Mouse (Mus musculus): ENCODE measurements around the gene Zc3h7b.

DNA sequence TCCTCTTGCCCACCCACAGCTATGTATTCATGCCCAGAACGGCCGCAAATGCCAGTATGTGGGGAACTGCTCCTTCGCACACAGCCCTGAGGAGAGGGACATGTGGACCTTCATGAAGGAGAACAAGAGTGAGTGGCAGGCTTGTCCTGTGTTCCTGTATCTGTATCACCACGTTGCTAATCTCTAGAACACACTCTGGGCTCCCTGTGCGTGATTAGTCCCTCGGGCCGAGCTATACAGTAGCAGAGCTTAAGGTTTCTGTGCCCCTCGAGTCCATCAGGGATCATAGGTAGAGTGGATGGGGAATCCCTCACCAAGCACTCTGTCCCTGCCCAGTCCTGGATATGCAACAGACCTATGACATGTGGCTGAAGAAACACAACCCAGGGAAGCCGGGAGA lies 47.6 kb downstream of the Zc3h7b start:
- TF ChIP-seq CTCF (IDR thresholded peaks at IDR 0.05) (no peak), POLR2A (IDR thresholded peaks at IDR 0.05; ENCODE audit: insufficient read depth, low read depth, low read length) (no peak)

Measured in heart, adult 2 months (tissue).